Mouse (Mus musculus) E14TG2a.4 (cell line): ENCODE data around the gene Hist1h2bn.

ENCODE experiments used
- CTCF ChIP-seq: conservative IDR thresholded peaks from 2 replicates; pipeline ENCODE4 v1.5.1; 2014; ENCODE audit warnings: low read length
- NANOG ChIP-seq: IDR thresholded peaks from 2 replicates; pipeline ENCODE4 v1.6.1; 2014; ENCODE audit warnings: borderline replicate concordance, low read length, mixed read lengths
- POU5F1 ChIP-seq: IDR thresholded peaks from 2 replicates; pipeline ENCODE4 v1.6.1; 2014; ENCODE audit warnings: low read length, borderline replicate concordance

DNA sequence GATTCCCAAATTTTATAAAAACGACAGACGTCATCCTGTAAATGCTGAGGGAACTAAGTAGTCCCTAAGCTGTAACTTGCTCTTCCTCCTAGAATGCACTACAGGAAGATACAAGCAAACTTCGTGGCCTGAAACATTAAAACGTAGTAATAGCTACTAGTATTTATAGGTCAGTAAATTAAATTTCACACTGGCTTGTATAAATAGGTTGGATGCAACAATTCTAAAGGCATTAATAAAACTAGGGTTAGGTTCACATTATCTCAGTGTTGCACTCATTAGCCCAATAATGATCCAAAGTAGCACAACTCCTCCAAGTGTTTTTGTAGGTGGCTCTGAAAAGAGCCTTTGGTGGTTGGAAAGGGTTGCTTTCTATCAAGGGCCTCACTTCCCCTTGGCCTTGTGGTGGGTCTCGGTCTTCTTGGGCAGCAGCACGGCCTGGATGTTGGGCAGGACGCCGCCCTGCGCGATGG is 836 bp upstream of the Hist1h2bn start:
- TF ChIP-seq CTCF (no peak), POU5F1 (no peak), NANOG (no peak)
